Mouse (Mus musculus): Measurements from ENCODE around the gene Bcl11a. TPM values are rescaled to one million over a fixed set of nuclear protein-coding genes. Genes with fewer than 3 reads are reported as not detected.
A peak's percentile ranks its signal among the peaks of the same experiment; 100 is the strongest.

Bcl11a gene
- total RNA-seq, 2 experiments from 2014 or later = 209 to 220 TPM

DNA sequence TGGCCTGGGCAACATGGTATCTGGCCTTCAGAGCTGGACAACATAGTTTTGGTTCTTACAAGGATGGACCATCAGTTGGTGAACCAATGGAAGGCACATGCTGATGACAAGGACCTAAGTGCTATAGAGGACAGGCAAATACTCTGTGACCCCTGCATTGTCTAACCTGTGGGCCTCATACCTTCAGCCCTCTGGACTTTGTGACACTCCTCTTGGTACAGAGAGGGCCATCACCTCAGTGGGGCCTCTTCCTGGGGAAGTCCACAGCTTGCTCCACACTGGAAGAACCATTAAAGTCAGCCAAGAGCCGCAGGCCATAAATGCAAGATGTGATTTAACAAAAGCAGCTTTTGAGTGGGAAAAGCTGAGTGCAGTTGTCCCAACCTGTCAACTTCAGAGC lies 68.6 kb downstream of the Bcl11a start:
- intact Hi-C loops (cut with DNase I) = no loop called here
- DNase-seq = no peak

DNA sequence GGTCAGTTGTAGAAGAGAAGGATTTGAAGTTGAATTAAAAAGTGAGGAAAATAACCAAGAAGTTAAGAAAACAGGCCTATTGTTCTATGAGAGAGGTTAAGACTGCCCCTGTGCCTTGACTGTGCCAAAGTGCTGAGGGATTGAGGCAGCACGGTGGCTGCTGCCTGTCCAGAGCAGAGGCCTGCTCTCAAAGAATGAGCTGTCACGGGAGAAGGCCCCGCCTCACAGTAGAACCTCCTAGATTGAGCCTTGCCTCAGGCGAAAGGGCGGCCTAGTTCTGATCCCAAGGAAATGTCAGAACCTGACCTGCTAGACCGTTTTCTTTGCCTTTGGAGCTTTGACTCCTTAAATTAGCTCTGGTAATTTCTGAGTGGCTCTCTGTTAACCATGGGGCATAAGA lies 69.8 kb downstream of the Bcl11a start:
- intact Hi-C loops (cut with DNase I) = no loop called here
- DNase-seq = no peak

DNA sequence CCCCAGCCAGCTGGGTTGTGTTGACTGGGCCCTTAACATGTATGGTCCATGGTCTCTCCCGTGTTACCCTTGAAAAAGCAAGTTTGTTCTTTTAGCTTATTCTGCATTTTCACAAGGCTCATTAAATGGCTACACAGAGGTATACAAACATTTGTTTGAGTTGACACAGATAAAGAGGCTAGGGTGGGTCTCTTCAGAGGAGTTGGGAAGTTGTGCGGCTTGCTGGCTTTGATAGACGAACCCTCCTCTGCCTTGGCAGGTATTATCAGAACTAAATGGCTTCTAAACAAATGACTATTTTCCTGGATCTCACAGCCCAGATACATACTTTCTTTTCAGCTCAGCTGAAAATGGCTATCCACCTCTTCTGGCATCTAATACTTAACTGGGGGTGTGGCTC lies 70.7 kb downstream of the Bcl11a start:
- intact Hi-C loops (cut with DNase I) = no loop called here
- DNase-seq = no peak

DNA sequence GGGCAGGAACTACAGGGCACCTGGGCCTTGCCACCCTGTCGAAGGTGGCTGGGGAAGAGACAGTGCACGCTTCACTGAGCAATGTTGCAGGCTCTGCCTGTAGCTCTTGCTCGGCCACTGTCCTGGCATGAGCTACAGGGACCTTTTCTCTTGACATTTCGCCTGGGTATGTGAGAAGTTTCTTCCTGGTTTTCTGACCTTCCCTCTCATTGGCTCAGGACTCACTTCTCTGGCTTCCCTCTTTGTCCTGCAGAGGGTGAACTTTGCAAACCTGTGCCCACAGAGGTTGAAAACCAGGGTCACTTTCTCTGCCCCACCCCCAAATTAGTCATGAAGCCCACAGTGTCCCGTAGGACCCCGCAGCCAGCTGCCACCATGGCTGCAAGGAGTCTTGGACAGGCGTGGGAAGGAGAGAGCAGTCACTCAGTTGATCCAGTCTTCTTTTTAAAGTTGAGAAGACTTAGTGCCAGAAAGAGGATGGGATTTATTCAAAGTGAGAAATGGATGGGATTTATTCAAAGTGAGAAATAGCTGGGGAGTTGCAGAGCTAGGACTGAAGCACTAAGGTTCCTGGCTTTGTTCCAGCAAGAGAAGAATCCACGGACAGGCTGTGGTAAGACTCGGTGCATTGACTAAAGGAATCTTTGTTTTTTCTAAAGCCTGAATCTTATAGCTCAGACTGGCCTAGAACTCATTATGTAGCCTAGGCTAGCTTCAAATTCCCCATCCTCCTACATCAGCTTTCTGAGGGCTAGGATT lies 71.8 kb downstream of the Bcl11a start:
- no peak for DNase-seq
- intact Hi-C loops (cut with DNase I) = no loop called here

DNA sequence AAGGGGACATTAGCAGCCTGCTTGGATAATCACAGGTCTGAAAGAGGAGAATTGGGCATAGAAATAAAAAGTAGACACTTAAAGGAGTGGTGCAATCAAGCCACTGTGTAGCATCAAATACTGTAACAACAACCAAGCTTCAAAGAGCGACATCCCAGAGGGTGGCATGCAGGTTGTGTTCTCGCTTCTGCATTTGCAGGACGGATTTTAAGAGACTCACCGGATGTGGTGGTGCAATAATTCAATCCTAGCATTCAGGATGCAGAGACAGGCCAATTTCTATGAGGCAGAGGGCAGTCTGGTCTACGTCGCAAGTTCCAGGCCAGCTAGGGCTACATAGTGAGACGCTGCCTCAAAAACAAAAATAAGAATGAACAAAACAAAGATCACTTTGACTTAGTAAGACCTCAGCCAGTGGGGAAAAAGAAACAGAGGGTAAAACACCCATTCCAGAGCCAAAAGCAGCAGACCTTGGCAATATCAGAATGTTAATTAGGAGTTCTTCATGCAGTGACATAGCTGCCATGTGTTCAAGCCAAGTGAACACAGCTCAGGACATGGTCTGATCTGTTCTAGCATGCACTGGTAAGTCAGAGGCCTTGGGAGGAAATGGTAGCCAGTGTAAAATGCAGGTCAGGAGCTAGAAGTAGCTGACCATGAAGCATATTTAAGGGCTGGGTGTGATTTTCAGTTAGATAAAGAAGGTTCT lies 74.4 kb downstream of the Bcl11a start:
- intact Hi-C loops (cut with DNase I) = no loop called here

DNA sequence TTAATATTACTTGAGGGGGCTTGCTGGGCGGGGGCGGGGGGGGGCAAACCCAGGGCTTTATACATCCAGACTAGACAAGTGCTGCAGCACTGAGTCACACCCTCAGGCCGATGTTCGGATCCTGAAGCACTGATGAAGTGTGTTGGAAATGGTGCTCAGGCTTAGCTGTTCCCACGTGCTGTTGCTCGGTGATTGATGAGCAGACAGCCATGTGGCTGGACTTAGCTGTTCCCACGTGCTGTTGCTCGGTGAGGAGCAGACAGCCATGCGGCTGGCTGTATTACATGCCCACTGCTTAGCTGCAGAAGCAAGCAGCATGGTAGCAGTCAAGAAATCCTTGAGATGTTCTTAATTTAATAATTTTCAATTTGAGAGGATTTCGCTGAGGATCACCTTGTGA lies 75.2 kb downstream of the Bcl11a start:
- intact Hi-C loops (cut with DNase I) = no loop called here

More for the DNA sequence above, 74.4 kb downstream of the Bcl11a start:
- no peak for DNase-seq

DNA sequence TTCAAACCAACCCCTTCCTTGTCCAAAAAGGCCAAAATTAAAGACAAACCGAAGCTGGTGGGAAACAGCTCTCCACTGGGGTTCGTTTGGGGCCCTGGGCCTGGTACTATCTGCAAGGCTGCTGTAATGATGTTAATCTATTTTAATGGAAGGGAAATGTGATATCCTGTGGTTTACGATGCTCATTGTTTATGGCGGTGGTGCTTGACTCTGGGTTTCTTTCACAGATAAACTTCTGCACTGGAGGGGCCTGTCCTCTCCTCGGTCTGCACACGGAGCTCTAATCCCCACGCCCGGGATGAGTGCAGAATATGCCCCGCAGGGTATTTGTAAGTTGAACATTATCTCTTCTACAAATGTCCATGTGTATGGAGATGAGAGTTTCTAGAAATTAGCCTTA lies 80.2 kb downstream of the Bcl11a start:
- no peak for DNase-seq
- intact Hi-C loops (cut with DNase I) = no loop called here

More for the DNA sequence above, 75.2 kb downstream of the Bcl11a start:
- DNase-seq = no peak

DNA sequence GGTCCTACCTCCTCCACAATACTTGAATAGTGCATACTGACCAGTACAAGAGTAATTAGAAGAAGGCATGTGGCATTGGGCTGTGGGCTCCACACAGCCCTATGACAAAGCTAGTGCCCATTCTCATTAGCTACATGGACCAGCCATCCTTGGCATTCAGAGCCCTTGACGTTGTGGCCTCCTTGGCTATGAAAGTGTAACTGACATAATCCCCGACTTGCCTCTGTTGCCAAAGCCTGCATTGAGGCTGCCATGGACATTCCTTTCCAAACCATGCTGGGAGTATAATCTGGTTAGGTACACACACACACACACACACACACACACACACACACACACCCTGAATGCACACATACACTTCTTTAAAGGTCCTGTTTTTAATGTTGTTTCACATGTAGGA lies 81.8 kb downstream of the Bcl11a start:
- intact Hi-C loops (cut with DNase I) = no loop called here
- DNase-seq = no peak

DNA sequence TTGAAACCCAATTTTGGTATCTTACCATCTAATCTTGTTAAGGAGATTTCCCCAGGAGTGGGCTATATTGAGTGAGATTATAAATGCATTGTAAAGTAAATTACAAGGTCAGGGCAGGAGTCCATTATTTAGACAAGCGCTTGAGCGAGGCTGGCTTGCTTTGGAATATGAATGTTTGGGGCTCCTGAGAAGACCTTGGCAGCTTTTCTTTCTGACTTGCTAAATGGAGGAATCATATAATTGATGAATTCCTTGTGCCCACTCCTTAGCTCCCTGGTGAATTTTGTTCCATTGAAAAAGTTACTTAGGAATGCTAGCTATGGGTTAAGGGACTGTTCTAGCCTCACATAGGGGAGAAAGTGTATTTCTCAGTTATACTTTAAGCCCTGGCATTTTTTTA lies 83.6 kb downstream of the Bcl11a start:
- intact Hi-C loops (cut with DNase I) = no loop called here
- DNase-seq = no peak

DNA sequence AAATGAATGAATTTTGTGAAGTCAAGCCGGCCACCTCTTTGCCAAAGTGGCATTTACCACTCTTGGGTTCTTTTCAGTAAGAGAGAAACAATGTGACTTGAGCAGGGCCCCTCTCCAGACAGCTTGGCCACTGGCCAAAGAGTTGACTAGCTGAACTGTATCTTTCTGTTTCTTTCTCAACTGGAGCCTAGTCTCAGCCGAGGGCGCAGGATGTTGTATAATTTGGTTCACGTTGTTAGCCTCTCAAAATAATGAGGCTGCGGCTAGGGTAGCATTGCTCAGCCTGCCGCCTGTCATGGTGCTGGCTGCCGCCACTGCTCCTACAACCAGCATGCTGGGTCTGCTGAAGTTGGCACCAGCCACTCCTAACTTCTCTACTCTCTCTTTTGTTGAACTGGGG lies 84.2 kb downstream of the Bcl11a start:
- DNase-seq = peak; percentile 81
- intact Hi-C loops (cut with DNase I) = no loop called here

DNA sequence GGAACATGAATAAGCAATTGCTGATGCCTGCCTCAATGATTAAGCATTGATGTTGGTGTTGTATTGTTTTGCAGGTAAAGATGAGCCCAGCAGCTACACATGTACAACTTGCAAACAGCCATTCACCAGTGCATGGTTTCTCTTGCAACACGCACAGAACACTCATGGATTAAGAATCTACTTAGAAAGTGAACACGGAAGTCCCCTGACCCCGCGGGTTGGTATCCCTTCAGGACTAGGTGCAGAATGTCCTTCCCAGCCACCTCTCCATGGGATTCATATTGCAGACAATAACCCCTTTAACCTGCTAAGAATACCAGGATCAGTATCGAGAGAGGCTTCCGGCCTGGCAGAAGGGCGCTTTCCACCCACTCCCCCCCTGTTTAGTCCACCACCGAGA lies 85.2 kb downstream of the Bcl11a start:
- intact Hi-C loops (cut with DNase I) = no loop called here
- no peak for DNase-seq

DNA sequence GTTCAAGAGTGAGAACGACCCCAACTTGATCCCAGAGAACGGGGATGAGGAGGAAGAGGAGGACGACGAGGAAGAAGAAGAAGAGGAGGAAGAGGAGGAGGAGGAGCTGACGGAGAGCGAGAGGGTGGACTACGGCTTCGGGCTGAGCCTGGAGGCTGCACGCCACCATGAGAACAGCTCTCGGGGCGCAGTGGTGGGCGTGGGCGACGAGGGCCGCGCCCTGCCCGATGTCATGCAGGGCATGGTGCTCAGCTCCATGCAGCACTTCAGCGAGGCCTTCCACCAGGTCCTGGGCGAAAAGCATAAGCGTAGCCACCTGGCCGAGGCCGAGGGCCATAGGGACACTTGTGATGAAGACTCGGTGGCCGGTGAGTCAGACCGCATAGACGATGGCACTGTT lies 86.2 kb downstream of the Bcl11a start:
- DNase-seq = no peak
- intact Hi-C loops (cut with DNase I) = no loop called here

DNA sequence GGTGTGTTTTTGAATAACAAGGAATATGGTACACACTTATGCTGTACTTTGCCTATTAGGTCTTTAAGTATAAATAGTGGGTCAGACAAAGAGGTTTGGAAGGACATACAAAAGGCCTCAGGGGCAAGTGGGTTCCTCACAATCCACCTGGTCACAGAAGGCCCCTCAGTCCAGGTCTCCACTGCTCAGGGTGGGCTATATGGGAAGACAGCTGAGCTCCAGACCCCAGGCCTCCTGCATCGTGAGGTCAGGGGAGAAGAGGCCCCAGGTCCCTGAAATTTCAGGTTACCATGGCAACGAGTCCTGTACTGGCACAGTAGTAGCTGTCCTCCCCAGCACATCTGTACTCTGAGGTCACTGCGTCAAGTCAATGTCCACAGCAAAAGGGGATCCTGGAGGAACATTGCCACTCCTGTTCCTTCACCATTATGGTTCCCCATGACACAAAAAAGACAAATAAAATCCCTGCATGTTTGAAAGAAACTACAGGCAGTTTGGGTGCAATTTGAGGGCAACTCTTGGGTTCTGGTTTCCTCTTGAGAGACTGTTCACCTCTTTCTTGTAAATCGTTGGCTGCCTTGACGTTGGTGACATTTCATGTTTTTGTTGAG lies 93.9 kb downstream of the Bcl11a start:
- no peak for DNase-seq
- intact Hi-C loops (cut with DNase I) = no loop called here

DNA sequence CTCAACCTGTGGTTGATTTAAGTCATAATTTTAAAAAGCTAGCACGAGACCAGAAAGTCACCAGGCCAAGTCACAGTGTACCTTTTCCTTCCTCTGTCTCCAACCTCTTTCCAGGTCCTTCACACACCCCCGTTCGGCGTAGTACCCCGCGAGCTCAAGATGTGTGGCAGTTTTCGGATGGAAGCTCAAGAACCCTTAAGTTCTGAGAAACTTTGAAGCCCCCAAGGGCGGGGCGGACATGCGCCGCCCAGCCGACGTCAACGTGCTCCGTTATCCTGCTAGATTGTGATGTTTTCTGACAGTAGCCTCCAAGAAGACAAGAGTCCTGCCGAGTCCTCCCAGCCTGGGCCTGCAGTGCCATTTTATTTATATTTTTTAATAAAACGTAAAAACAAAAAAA lies 94.7 kb downstream of the Bcl11a start:
- DNase-seq = no peak
- intact Hi-C loops (cut with DNase I) = no loop called here

DNA sequence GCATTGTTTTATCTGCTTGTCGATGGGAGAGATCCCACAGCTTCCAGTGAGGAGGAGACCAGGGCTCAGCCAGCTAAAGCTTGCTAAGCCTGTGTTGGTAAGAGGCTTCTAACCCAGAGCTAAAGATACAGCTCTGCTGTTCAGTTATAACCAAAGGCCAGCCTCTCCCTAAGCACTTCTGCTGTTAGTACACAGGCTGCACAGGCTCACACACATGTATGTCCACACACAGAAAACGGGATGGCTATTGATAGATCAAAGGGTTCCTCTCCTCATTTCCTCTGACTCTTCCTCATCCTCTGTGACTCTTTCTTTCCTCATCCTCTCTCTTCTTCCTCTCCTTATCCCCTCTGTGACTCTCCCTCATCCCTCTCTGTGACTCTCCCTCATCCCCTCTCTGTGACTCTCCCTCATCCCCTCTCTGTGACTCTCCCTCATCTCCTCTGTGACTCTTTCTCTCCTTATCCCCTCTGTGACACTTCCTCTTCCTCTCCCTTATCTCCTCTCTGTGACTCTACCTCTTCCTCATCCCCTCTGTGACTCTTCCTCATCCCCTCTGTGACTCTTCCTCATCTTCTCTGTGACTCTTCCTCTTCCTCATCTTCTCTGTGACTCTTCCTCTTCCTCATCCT lies 96.4 kb downstream of the Bcl11a start:
- DNase-seq = no peak
- intact Hi-C loops (cut with DNase I) = no loop called here

DNA sequence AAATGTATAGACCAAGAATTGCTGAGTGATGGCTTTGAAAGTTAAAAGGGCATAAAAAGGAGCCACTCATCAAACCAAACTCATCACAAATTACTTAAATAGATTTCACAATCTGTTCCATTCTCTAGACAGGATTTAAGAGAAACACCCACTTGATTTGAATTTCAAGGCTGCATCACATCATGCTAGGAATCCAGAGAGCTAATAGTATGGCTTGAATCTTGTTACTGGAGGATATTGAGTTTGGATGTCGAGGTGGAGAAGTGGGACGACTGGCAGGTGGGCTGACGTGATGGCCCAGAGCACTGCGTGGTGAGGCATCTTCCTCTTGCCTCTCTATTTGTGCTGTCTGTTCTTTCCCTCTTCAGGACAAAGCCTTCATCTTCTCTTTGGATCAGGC lies 99.6 kb downstream of the Bcl11a start:
- DNase-seq = no peak
- intact Hi-C loops (cut with DNase I) = no loop called here

DNA sequence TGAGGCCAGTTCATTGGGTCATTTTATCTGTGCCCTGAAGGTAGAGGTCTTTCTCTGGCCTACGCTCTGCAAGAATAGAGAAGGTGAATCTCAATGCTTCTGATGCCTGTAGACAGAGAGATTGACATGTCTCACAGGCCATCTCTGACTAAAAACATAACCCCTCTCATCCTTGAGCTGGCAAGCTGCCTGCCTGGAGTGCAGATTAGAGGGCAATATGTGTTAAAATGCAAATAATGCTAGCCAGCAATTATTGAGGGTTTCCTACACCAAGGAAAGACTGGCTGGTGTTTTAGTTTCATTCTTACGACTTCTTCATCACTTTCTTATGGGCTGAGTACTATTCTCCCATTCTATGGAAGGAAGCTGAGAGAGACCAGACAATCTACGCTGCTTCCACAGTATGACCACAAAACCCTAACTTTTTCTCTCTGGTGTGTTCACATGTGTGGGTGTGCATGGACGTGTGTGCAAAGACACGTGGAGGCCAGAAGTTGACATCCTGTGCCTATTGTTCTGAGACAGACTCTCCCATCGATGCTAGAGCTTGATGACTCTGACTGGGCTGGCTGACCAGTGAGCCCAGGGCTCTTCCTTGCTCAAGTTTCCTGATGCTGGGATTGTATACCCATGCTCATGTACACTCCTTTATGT lies 101.1 kb downstream of the Bcl11a start:
- intact Hi-C loops (cut with DNase I) = no loop called here
- no peak for DNase-seq

DNA sequence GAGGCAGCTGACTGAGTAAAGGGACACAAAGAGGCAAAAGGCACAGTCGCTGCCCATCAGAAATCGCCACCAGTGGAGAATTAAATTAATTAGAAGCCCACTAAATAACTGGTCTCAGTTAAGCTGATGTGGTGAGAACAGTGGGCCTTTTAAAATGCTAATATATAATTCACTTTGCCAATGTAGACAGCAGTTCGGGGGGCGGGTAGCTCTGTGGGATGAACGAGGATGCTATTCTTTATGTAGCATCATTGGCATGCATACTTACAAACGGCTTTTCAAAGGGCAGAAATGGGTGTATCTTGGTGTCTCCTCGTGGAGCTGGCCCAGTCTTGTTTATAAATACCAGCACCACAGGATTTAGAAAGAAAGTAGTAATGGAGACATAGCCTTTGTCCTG lies 102.2 kb downstream of the Bcl11a start:
- intact Hi-C loops (cut with DNase I) = no loop called here
- no peak for DNase-seq

DNA sequence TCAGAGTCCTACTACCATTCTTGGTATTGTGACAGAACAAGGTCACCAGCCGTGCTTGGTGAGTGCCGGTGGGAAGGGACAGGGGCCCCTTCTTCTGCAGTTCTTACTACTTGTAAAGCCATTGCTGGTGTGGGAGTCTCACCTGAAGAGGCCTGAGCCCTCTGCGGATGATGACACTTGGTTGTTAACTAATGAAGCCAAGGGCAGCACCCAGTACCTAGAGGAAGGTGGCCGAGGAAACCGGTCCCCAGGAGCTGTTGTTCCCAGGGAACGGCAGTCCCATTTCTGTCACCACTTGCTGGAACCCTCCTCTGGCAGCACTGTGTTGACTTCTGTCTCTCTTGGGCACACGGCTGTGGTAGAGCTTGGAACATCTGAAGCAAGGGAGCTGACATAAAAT lies 105.6 kb downstream of the Bcl11a start:
- intact Hi-C loops (cut with DNase I) = no loop called here
- no peak for DNase-seq

DNA sequence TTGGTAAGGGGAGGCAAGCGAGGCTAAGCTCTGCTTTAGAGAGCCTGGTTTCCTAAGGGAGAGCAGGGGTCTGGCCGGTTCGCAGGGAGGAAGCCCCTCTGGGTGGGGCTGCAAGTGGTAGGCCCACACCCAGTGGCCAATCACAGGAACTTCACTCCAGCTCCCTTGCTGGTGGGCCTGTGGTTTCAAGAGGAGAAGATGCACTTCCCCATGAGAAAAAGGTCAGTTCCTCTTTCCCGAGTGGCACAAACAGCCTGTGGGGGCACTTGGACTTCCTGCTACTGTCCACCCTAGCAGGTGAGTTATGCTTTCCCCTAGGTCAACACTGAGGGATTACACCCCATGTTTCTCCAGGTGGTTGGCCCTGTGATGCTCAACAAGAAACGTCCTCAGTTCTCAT lies 107.1 kb downstream of the Bcl11a start:
- DNase-seq = no peak
- intact Hi-C loops (cut with DNase I) = no loop called here

DNA sequence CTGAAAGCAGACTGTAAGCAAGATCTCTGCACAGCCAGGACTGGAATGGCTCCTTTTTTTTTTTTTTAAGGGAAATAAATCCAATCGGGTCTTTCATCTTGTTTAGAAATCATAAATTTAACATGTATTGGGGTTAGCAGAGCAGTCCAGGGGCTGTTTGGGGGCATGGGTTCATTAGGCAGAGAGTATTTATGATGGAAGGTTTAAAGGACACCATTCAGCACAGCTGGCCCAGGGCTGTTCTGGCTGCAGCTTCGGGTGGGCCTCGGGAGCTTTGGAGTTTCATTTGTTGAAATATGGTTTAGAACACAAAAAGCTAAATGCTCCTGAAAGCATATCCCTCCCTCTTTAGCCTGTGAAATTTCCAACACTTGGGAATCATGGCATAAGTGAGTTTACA lies 112.6 kb downstream of the Bcl11a start:
- intact Hi-C loops (cut with DNase I) = no loop called here
- DNase-seq = no peak
